Mouse (Mus musculus): ENCODE results near the gene Spred2.

The Spred2 gene

GRCm38 (mm10) chr11:20053951-20054350 lies 129.8 kb downstream of the Spred2 start:
- DNase-seq (ENCODE audit: low read depth, low spot score) = no peak

- DNase-seq (ENCODE audit: low read depth, low spot score) = no peak
These were observed 130.4 kb downstream of the Spred2 start for GRCm38 (mm10) chr11:20054617-20055016.

DNA sequence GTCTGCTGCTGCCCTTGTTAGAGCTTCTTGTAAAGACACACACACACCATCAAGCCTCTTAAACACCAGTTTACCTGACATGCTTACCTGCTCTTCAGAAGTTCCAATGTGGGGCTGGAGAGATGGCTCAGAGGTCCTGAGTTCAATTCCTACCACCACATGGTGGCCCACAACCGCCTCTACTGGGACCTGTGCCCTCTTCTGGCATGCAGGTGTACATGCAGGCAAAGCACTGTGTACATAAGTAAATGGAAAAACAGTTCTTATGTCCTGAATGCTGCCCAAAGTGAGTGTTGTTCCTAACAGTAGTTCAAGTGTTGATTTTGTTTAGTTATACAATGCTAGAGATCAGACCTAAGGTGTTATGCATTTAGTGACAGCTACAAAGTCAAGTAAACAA lies 132.0 kb downstream of the Spred2 start:
- DNase-seq (ENCODE audit: low read depth, low spot score) = no peak

GRCm38 (mm10) chr11:20057429-20057828 lies 133.3 kb downstream of the Spred2 start:
- DNase-seq (ENCODE audit: low read depth, low spot score) = peak; percentile 39

DNA sequence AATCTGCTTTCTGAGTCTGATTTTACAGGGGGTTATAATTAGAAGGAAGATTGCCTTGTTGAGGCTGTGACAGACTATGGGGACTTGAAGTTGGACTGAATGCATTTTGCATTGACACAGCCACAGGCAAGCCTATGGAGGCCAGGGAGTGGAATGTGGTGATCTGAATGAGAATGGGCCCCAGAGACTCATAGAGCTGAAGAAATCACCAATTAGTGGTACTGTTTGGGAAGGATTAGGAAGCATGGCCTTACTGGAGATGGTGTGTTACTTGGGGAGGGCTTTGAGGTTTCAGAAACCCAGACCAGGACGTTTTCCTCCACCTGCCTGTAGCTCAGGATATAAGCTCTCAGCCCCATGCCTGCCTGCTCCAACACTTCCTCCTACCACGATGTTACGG lies 135.6 kb downstream of the Spred2 start:
- DNase-seq (ENCODE audit: low read depth, low spot score) = peak; percentile 75

DNA sequence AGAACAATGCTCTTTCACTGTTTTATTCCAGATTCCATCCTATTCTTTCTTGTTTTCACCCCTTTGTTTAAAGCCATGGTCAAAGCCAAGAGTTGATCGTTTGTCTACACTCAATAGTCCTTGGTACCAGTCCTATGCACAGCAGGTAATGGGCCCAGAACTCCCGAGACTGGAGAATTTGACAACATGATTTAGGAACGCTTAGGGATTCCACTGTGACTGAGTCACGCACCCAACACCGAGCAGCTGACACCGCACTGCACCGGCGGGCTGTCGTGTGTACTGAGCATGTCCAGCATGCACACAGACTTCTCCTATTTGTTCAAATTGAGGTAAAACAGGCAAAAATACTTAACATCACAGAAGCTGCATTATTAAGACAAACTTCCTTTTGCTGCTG lies 138.6 kb downstream of the Spred2 start:
- DNase-seq (ENCODE audit: low read depth, low spot score) = peak; percentile 22

GRCm38 (mm10) chr11:20064086-20064485 lies 139.9 kb downstream of the Spred2 start:
- DNase-seq (ENCODE audit: low read depth, low spot score) = peak; percentile 52

GRCm38 (mm10) chr11:20064926-20065325 lies 140.8 kb downstream of the Spred2 start:
- DNase-seq (ENCODE audit: low read depth, low spot score) = no peak

- no peak for DNase-seq (ENCODE audit: low read depth, low spot score)
These were observed 141.9 kb downstream of the Spred2 start for GRCm38 (mm10) chr11:20066106-20066505.

DNA sequence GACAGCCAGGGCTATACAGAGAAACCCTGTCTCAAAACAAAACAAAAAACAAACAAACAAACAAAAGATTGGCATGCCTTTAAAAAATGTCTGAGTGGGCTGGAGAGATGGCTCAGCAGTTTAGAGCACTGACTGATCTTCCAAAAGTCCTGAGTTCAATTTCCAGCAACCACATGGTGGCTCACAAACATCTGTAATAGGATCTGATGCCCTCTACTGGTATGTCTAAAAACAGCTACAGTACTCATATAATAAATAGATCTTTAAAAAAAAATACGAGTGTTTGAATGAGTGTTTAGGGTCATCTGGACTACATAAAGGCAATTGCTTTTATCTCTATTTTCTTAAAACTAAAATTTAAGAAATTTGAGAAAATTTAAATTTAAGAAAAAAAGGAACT lies 143.3 kb downstream of the Spred2 start:
- DNase-seq (ENCODE audit: low read depth, low spot score) = peak; percentile 34

DNA sequence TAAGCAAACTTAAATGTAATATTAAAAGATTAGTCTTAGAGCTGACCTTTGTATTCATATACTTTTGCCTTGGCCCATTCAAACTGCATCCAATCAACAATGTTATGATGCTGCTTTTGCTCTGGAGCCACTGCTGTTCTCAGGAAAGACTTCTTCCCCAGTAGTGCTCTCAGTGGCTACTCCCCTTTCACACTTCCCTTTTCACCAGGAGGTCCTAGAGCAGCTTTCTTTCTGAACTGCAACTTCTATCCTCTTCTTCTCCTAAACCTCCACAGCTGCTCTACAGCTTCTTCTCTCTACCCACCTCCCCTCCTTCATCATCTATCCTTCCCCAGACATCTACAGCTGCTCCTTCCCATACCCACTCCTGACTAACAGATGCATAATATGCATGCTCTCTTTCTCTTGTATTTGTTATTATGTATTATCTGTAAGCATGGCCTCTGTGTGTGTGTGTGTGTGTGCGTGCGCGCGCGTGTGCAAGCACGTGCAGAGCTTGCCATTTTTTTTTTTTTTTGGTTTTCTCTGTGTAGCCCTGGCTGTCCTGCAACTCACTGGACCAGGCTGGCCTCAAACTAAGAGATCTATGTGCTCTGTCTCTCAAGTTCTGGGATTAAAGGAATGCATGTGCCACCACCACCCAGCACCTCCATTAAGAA lies 144.3 kb downstream of the Spred2 start:
- DNase-seq (ENCODE audit: low read depth, low spot score) = no peak

- DNase-seq (ENCODE audit: low read depth, low spot score) = peak; percentile 63
These were observed 148.0 kb downstream of the Spred2 start for GRCm38 (mm10) chr11:20072174-20072573.

- no peak for DNase-seq (ENCODE audit: low read depth, low spot score)
These were observed 148.7 kb downstream of the Spred2 start for GRCm38 (mm10) chr11:20072826-20073225.
